Mouse (Mus musculus) embryo, embryonic 10 days (tissue): ENCODE measurements around the gene Cacna2d2.

Source experiments
- DNase-seq: peaks from one replicate; pipeline ENCODE4 v3.0.0-alpha.2; 2015; ENCODE audit warnings: low spot score

The Cacna2d2 gene

DNA sequence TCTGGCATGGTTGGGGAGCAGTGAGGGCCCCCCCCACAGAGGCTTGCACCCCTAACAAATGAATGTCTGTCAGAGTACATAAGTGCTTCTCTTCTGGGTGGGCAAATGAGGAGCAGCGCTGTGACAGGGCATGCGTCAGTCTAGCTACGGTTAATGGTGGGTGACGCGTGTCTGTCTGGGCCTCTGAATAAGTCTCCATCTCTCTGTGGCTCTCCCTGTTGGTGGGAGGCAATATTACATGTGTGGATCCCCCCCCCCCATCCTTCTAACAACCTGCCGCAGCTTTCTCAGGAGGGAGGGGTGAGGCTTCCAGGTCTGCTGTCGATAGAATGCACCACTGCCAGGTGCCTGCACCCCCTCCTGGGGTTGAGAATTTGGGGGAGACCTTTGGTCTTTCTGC lies 3.7 kb downstream of the Cacna2d2 start:
- DNase-seq = no peak

GRCm38 (mm10) chr9:107409449-107409848 lies 10.0 kb downstream of the Cacna2d2 start:
- no peak for DNase-seq

- no peak for DNase-seq
Measured at GRCm38 (mm10) chr9:107417106-107417505, 17.7 kb downstream of the Cacna2d2 start.

DNA sequence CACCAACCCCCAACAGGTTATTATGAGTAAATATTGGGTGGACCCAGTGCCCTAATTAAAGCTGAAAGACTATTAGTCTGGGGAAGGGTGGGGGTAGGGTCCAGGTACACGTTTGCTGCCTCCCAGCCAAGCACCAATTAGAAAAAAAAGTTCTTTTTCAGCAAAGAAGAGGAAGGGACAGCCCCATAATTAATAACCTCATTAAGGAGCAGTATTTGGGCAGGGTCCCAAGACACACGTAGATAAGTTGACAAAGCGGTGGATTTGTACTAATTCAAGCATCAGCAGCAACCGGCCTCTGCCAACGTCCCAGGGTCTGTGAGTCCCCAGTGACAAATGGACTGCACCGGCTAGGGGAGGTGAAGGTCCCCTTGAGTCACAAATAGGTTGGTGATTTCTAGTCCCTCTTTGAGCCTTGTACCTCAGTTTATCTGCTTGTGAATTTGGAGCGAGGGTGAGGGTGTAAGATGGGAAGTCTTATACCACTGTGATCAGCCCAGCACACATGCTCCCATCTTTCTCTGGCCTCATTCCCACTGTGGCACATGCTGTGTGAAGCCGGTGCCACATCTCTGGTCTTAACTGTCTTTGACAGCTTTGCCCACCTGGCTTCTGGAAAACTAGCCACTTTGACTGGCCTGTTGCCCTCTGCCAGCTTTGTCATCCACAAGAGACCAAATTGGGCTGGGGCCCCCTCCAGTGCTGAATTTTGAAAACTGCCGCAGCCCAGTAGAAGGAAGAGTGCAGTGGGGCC lies 20.3 kb downstream of the Cacna2d2 start:
- DNase-seq = no peak

GRCm38 (mm10) chr9:107420898-107421297 lies 21.5 kb downstream of the Cacna2d2 start:
- no peak for DNase-seq

DNA sequence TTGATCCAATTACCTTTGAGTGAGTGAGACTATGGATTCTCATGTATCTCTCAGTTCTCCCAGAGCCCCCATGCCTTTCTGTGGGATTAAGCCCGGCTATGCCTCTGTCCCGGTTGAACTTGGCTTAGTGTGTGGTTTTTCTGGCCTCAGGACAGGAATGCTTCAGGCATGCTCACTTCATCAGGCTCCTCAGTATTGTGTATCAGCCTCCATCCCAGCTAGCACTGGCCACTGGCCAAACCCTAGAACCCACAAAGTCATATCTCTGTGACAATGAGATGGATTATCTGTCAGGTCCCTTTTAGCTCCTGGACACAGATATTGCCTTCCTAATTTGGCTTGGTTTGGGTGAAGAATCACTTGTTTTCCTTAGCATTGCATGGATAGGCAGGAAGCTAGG lies 23.5 kb downstream of the Cacna2d2 start:
- DNase-seq = no peak

GRCm38 (mm10) chr9:107424485-107425175 lies 25.2 kb downstream of the Cacna2d2 start:
- DNase-seq = no peak

GRCm38 (mm10) chr9:107427876-107428275 lies 28.5 kb downstream of the Cacna2d2 start:
- no peak for DNase-seq

- DNase-seq = no peak
Measured at GRCm38 (mm10) chr9:107428451-107429186, 29.2 kb downstream of the Cacna2d2 start.

GRCm38 (mm10) chr9:107430445-107430844 lies 31.0 kb downstream of the Cacna2d2 start:
- DNase-seq = no peak

- DNase-seq = no peak
Measured at GRCm38 (mm10) chr9:107432546-107432945, 33.1 kb downstream of the Cacna2d2 start.

DNA sequence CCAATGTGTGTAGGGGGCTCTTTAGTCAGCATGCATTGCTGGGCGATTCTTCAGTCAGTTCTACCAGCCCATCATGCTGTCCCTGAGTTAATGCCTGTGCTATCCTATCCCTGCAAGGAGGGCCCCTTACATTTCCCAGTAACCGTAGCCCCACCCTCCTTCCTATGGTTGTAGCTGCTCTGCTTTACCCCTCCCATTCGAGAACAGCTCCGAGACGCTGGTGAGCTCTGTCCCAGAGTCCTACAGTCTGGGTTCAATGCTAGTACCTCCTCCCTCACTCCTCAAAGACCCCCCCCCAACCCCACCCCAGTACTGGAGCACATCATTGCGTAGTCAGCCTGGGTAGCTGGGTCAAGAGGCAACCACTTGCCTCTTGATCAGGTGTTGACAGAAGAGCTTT lies 35.4 kb downstream of the Cacna2d2 start:
- DNase-seq = no peak

DNA sequence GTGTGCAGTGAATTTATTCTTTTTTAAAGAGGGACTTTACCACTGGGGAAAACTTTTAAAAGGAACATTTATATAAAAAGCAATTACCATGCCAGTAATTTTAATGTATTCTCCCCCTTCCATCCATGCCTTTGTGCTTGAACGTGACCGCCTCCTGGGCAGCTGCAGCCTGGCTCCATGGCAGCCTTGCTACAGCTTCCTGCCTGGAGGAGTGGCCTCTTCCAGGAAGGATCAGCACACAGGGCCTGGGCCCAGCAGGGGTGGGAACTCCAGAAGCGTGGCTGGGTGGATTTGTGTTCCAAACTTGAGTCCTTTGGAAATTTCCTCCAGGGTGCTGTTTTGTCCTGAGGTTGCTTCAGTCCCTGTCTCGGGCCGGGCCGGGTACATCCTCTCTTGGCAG lies 35.9 kb downstream of the Cacna2d2 start:
- peak; percentile 26 for DNase-seq

- DNase-seq = no peak
Measured at GRCm38 (mm10) chr9:107442891-107443290, 43.5 kb downstream of the Cacna2d2 start.

- DNase-seq = no peak
Measured at GRCm38 (mm10) chr9:107443324-107443723, 43.9 kb downstream of the Cacna2d2 start.

DNA sequence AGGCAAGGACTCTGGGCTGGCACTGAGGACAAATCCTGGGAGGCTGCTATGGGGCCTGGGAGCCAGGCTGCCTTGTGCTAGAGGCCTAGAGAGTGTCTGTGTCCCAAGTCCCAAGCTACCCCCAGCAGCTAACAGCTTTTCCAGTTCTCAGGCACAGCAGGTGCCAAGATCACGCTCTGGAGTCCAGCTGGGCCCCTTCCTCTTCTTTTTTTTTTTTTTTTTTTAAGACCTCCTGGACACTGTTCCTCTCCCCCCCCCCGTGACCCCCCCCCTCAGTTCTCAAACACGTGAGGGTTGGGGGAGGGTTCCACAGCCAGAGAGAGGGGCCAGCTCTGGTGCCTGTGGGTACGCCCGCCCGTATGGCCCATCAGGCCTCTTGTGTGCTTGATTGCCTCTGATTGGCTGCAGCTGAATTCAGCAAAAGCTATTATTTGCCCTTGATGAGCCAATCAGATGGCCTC lies 45.6 kb downstream of the Cacna2d2 start:
- peak; percentile 49 for DNase-seq

- DNase-seq = no peak
Measured at GRCm38 (mm10) chr9:107448805-107449517, 49.5 kb downstream of the Cacna2d2 start.

DNA sequence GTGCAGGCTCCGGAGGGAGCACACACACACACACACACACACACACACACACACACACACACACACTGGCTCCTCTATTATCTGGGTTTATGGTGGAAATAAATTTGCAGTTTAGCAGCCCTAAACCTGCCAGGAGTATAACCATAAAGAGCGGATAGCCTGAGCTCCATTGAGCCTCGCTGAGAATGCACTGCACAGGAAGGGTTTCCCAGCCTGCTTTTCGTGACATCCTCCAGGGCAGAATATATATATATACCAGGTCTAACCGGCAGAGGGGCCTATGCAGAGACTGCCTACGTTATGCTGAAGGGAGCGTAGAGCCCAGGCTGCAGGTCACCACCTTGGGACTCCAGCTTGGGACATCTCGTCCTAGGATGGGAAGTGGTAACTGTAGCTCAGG lies 52.0 kb downstream of the Cacna2d2 start:
- DNase-seq = no peak

- no peak for DNase-seq
Measured at GRCm38 (mm10) chr9:107451891-107452521, 52.6 kb downstream of the Cacna2d2 start.

DNA sequence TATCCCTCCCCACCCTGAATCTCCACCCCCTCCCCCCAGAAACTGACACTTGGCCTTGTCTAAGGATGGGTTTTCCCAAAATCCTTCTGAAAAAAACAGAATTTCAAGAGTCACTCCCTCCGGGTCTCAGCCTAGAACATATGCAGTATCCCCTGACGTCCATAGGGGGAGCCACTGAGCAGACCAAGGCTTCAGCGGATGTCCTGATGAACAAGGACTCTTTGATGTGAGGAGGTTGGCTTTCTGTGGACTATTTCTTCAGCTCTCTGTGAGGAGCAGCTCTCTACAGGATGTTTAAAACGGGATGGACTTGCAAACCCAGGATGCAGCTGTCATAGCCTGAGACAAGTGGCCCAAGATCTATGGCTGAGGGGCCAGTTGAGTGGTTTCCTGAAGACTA lies 53.1 kb downstream of the Cacna2d2 start:
- peak; percentile 53 for DNase-seq

GRCm38 (mm10) chr9:107453151-107453550 lies 53.7 kb downstream of the Cacna2d2 start:
- no peak for DNase-seq

DNA sequence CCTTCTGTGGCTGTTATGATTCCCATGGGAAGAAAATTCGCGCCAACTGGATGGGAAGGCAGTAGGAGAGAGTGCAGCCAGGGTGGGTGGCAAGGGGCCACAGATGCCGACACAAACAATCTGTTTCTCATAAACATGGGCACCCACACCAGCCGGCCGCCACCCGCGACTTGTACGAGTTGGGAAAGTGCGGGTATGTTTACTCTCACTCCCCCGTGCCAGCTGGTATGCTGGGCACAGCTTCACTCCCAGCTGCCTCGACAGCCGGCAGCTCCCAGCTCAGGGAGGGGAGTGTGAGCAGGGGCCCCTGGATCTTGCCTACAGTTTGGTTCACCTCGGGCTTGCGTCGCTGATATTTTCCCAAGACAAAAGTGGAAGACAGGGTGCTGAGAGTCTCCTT lies 57.3 kb downstream of the Cacna2d2 start:
- no peak for DNase-seq
